Mouse (Mus musculus) embryonic facial prominence, embryonic 15.5 days (tissue): ENCODE data around the gene Cbfa2t3. TPM values are rescaled to one million over a fixed set of nuclear protein-coding genes. Genes with fewer than 3 reads are reported as not detected.

Experiments
- ATAC-seq: fragments of 200-750 bp; cut with Nextera tagmentation; 2 replicates; pipeline ENCODE4 v1.8.0; 2017; ENCODE audit warnings: low read depth, moderate TSS enrichment; ENCODE audit not compliant: insufficient number of reproducible peaks, low FRiP score, low TSS enrichment
- H3K27ac ChIP-seq: fragments of 300-500 bp; sonication (generic); replicated peaks from 2 replicates; pipeline ENCODE4 v1.5.1; 2015; ENCODE audit warnings: mild to moderate bottlenecking, inconsistent platforms
- H3K27me3 ChIP-seq: fragments of 300-500 bp; sonication (generic); 2 replicates; pipeline ENCODE4 v1.6.1; 2015; ENCODE audit warnings: inconsistent platforms
- H3K36me3 ChIP-seq: fragments of 300-500 bp; sonication (generic); 2 replicates; pipeline ENCODE4 v1.6.1; 2015; ENCODE audit warnings: mild to moderate bottlenecking, inconsistent platforms
- H3K4me1 ChIP-seq: fragments of 300-500 bp; sonication (generic); 2 replicates; pipeline ENCODE4 v1.6.1; 2015; ENCODE audit warnings: inconsistent platforms
- H3K4me2 ChIP-seq: fragments of 300-500 bp; sonication (generic); replicated peaks from 2 replicates; pipeline ENCODE4 v1.6.1; 2015; ENCODE audit warnings: mild to moderate bottlenecking, inconsistent platforms
- H3K4me3 ChIP-seq: fragments of 300-500 bp; sonication (generic); replicated peaks from 2 replicates; pipeline ENCODE4 v1.5.1; 2015; ENCODE audit warnings: mild to moderate bottlenecking, inconsistent platforms
- H3K9ac ChIP-seq: fragments of 300-500 bp; sonication (generic); 2 replicates; pipeline ENCODE4 v1.6.1; 2015; ENCODE audit warnings: inconsistent platforms
- H3K9me3 ChIP-seq: fragments of 300-500 bp; sonication (generic); replicated peaks from 2 replicates; pipeline ENCODE4 v1.6.1; 2016; ENCODE audit warnings: inconsistent platforms
- WGBS: fragments of 180-500 bp; shearing (Covaris S2); methylation state at CpG from one replicate; pipeline ENCODE4 v1.1.7; 2015; 5-methylcytosine and 5-hydroxymethylcytosine counted together
- polyA plus RNA-seq: library from polyadenylated mRNA; unstranded; fragments of >200 nt; fragmentation: Nextera tagmentation; extraction: Ambion mirVana; gene quantifications from 2 replicates; pipeline ENCODE4 v1.2.1, GENCODE M21; 2015

Gene Cbfa2t3
- polyA plus RNA-seq, 1 experiment from 2014 or later = 6.4 TPM

GRCm38 (mm10) chr8:122702957-122703356, 4.0 kb upstream of the Cbfa2t3 start:
- 79% methylated on average over 6 of the region's 6 CpGs for WGBS
- Histone ChIP-seq H3K9ac (no peak overlapping the region), H3K9me3 (no peaks in the 10 kb centered on the region), H3K27ac (no peak overlapping the region), H3K36me3 (no peaks in the 10 kb centered on the region), H3K27me3 (0 out of 2 replicates have a peak, but pooled peaks cover 5% of the 10 kb centered on the region), H3K4me3 (no peak overlapping the region), H3K4me2 (no peak overlapping the region), H3K4me1 (0 out of 2 replicates have a peak, but pooled peaks cover 7% of the 10 kb centered on the region)
- no peak for ATAC-seq

- no peak for ATAC-seq
- H3K27me3 ChIP-seq = 0 out of 2 replicates have a peak, but pooled peaks cover 5% of the 10 kb centered on the region
- no peaks in the 10 kb centered on the region for H3K9me3 ChIP-seq
- 52% methylated on average over 10 of the region's 10 CpGs for WGBS
- H3K36me3 ChIP-seq = no peaks in the 10 kb centered on the region
- H3K4me3 ChIP-seq = no peak overlapping the region
- no peak overlapping the region for H3K9ac ChIP-seq
- no peak overlapping the region for H3K27ac ChIP-seq
- no peak overlapping the region for H3K4me2 ChIP-seq
- 0 out of 2 replicates have a peak, but pooled peaks cover 7% of the 10 kb centered on the region for H3K4me1 ChIP-seq
These were observed 3.5 kb upstream of the Cbfa2t3 start for GRCm38 (mm10) chr8:122702301-122702941.

GRCm38 (mm10) chr8:122701441-122702185, 2.7 kb upstream of the Cbfa2t3 start:
- 76% methylated on average over 12 of the region's 12 CpGs for WGBS
- no peak overlapping the region for H3K4me3 ChIP-seq
- no peaks in the 10 kb centered on the region for H3K9me3 ChIP-seq
- H3K4me2 ChIP-seq = no peak overlapping the region
- H3K36me3 ChIP-seq = no peaks in the 10 kb centered on the region
- 0 out of 2 replicates have a peak, but pooled peaks cover 7% of the 10 kb centered on the region for H3K4me1 ChIP-seq
- H3K27ac ChIP-seq = no peak overlapping the region
- ATAC-seq = no peak
- H3K27me3 ChIP-seq = 0 out of 2 replicates have a peak, but pooled peaks cover 5% of the 10 kb centered on the region
- H3K9ac ChIP-seq = no peak overlapping the region

GRCm38 (mm10) chr8:122700628-122701027, 1.7 kb upstream of the Cbfa2t3 start:
- H3K4me1 ChIP-seq = 0 out of 2 replicates have a peak, but pooled peaks cover 7% of the 10 kb centered on the region
- no peak overlapping the region for H3K27ac ChIP-seq
- no peaks in the 10 kb centered on the region for H3K36me3 ChIP-seq
- H3K9ac ChIP-seq = no peak overlapping the region
- ATAC-seq = no peak
- no peak overlapping the region for H3K4me2 ChIP-seq
- H3K9me3 ChIP-seq = no peaks in the 10 kb centered on the region
- H3K27me3 ChIP-seq = 0 out of 2 replicates have a peak, but pooled peaks cover 5% of the 10 kb centered on the region
- no peak overlapping the region for H3K4me3 ChIP-seq
- 59% methylated on average over 13 of the region's 13 CpGs for WGBS

- WGBS = 53% methylated on average over 5 of the region's 5 CpGs
- no peaks in the 10 kb centered on the region for H3K36me3 ChIP-seq
- no peak overlapping the region for H3K4me2 ChIP-seq
- H3K4me1 ChIP-seq = 0 out of 2 replicates have a peak, but pooled peaks cover 7% of the 10 kb centered on the region
- no peak overlapping the region for H3K9ac ChIP-seq
- 0 out of 2 replicates have a peak overlapping the region, but pooled peaks have one; percentile 3 for H3K4me3 ChIP-seq
- no peaks in the 10 kb centered on the region for H3K9me3 ChIP-seq
- no peaks in the 10 kb centered on the region for H3K27me3 ChIP-seq
- ATAC-seq = no peak
- H3K27ac ChIP-seq = no peak overlapping the region
These were observed 598 bp downstream of the Cbfa2t3 start for GRCm38 (mm10) chr8:122698254-122698768.

GRCm38 (mm10) chr8:122697586-122697985, 1.3 kb downstream of the Cbfa2t3 start:
- Histone ChIP-seq H3K27ac (no peak overlapping the region), H3K4me1 (0 out of 2 replicates have a peak, but pooled peaks cover 7% of the 10 kb centered on the region), H3K36me3 (no peaks in the 10 kb centered on the region), H3K4me3 (no peak overlapping the region), H3K9ac (no peak overlapping the region), H3K4me2 (no peak overlapping the region), H3K27me3 (no peaks in the 10 kb centered on the region), H3K9me3 (no peaks in the 10 kb centered on the region)
- no peak for ATAC-seq
- 74% methylated on average over 6 of the region's 6 CpGs for WGBS

- Histone ChIP-seq H3K9me3 (no peaks in the 10 kb centered on the region), H3K4me3 (no peak overlapping the region), H3K27me3 (no peaks in the 10 kb centered on the region), H3K9ac (no peak overlapping the region), H3K36me3 (no peaks in the 10 kb centered on the region), H3K4me1 (0 out of 2 replicates have a peak, but pooled peaks cover 7% of the 10 kb centered on the region), H3K27ac (no peak overlapping the region), H3K4me2 (no peak overlapping the region)
- no peak for ATAC-seq
- WGBS = 76% methylated on average over 3 of the region's 3 CpGs
These were observed 1.7 kb downstream of the Cbfa2t3 start for GRCm38 (mm10) chr8:122697181-122697581.

- Histone ChIP-seq H3K9me3 (no peaks in the 10 kb centered on the region), H3K9ac (no peak overlapping the region)
- WGBS = 47% methylated on average over 7 of the region's 7 CpGs
These were observed 3.4 kb downstream of the Cbfa2t3 start for GRCm38 (mm10) chr8:122695438-122696042.

GRCm38 (mm10) chr8:122692152-122692551, 6.8 kb downstream of the Cbfa2t3 start:
- no peaks in the 10 kb centered on the region for H3K4me1 ChIP-seq
- no peak overlapping the region for H3K9ac ChIP-seq
- no peak overlapping the region for H3K4me3 ChIP-seq
- 73% methylated on average over 8 of the region's 8 CpGs for WGBS
- H3K4me2 ChIP-seq = no peak overlapping the region
- H3K27ac ChIP-seq = no peak overlapping the region
- no peak for ATAC-seq
- 0 out of 2 replicates have a peak, but pooled peaks cover 3% of the 10 kb centered on the region for H3K27me3 ChIP-seq
- H3K9me3 ChIP-seq = no peaks in the 10 kb centered on the region
- H3K36me3 ChIP-seq = no peaks in the 10 kb centered on the region

More at GRCm38 (mm10) chr8:122695438-122696042, 3.4 kb downstream of the Cbfa2t3 start:
- no peaks in the 10 kb centered on the region for H3K36me3 ChIP-seq
- H3K4me1 ChIP-seq = 0 out of 2 replicates have a peak, but pooled peaks cover 7% of the 10 kb centered on the region
- no peak overlapping the region for H3K4me3 ChIP-seq
- no peaks in the 10 kb centered on the region for H3K27me3 ChIP-seq
- no peak for ATAC-seq
- no peak overlapping the region for H3K27ac ChIP-seq
- H3K4me2 ChIP-seq = no peak overlapping the region

GRCm38 (mm10) chr8:122691018-122691417, 7.9 kb downstream of the Cbfa2t3 start:
- no peak for ATAC-seq
- Histone ChIP-seq H3K9ac (no peak overlapping the region), H3K27ac (no peak overlapping the region), H3K27me3 (0 out of 2 replicates have a peak, but pooled peaks cover 3% of the 10 kb centered on the region), H3K4me1 (no peaks in the 10 kb centered on the region), H3K36me3 (no peaks in the 10 kb centered on the region), H3K9me3 (no peaks in the 10 kb centered on the region), H3K4me2 (no peak overlapping the region), H3K4me3 (no peak overlapping the region)
- WGBS = 69% methylated on average over 6 of the region's 6 CpGs

- no peaks in the 10 kb centered on the region for H3K36me3 ChIP-seq
- ATAC-seq = no peak
- no peak overlapping the region for H3K4me3 ChIP-seq
- no peaks in the 10 kb centered on the region for H3K4me1 ChIP-seq
- H3K9ac ChIP-seq = no peak overlapping the region
- H3K9me3 ChIP-seq = no peaks in the 10 kb centered on the region
- 0 out of 2 replicates have a peak, but pooled peaks cover 3% of the 10 kb centered on the region for H3K27me3 ChIP-seq
- H3K4me2 ChIP-seq = no peak overlapping the region
- 89% methylated on average over 1 of the region's 1 CpGs for WGBS
- no peak overlapping the region for H3K27ac ChIP-seq
These were observed 9.6 kb downstream of the Cbfa2t3 start for GRCm38 (mm10) chr8:122689315-122689714.
